Mouse (Mus musculus): Measurements from ENCODE around the gene Gapdh.

DNA sequence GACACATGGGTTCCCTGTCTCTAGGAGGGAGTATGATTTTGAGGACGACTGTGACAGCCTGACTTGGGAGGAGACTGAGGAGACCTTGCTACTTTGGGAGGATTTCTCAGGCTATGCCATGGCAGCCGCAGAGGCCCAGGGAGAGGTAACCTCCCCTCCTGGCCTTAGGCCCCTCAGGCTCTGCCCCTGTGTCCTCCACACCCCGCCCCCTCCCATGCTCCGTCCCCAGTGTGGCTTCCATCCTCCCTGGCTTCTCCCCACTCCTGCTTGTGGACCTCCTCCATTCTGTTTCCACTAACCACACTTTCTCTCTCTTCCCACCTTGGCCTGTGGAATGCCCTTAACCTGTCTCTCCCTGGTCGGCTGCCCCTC is 13.3 kb downstream of the Gapdh start:
- no peak for TF ChIP-seq CTCF (IDR thresholded peaks at IDR 0.05; ENCODE audit: low read depth)
- no peak for TF ChIP-seq EP300 (IDR thresholded peaks at IDR 0.05; ENCODE audit: low read depth)
